Mouse (Mus musculus) limb, embryonic 12.5 days (tissue): ENCODE measurements around the gene Ankrd7. TPM values are rescaled to one million over a fixed set of nuclear protein-coding genes. Genes with fewer than 3 reads are reported as not detected.
"Not testable (repeated sequence)": the region's sequence is repeated elsewhere in the genome, so short reads cannot be mapped to it uniquely, and the experiment has no call there.

Source experiments
- ATAC-seq: fragments of 200-750 bp; cut with Nextera tagmentation; 2 replicates; pipeline ENCODE4 v1.8.0; 2017; ENCODE audit warnings: low read depth, moderate TSS enrichment; ENCODE audit not compliant: insufficient number of reproducible peaks, insufficient read depth, low FRiP score, low TSS enrichment
- H3K27ac ChIP-seq: fragments of 300-500 bp; sonication (generic); 2 replicates; pipeline ENCODE4 v1.5.1; 2016; ENCODE audit warnings: mild to moderate bottlenecking, moderate library complexity
- H3K27me3 ChIP-seq: fragments of 300-500 bp; sonication (generic); 2 replicates; pipeline ENCODE4 v1.6.1; 2016; ENCODE audit warnings: mild to moderate bottlenecking, moderate library complexity
- H3K36me3 ChIP-seq: fragments of 300-500 bp; sonication (generic); 2 replicates; pipeline ENCODE4 v1.6.1; 2016; ENCODE audit warnings: mild to moderate bottlenecking, moderate library complexity
- H3K4me1 ChIP-seq: fragments of 300-500 bp; sonication (generic); replicated peaks from 2 replicates; pipeline ENCODE4 v1.6.1; 2016
- H3K4me2 ChIP-seq: fragments of 300-500 bp; sonication (generic); 2 replicates; pipeline ENCODE4 v1.6.1; 2016; ENCODE audit warnings: mild to moderate bottlenecking, moderate library complexity
- H3K4me3 ChIP-seq: fragments of 300-500 bp; sonication (generic); replicated peaks from 2 replicates; pipeline ENCODE4 v1.5.1; 2016; ENCODE audit warnings: mild to moderate bottlenecking
- H3K9ac ChIP-seq: fragments of 300-500 bp; sonication (generic); replicated peaks from 2 replicates; pipeline ENCODE4 v1.6.1; 2016; ENCODE audit warnings: mild to moderate bottlenecking, moderate library complexity
- H3K9me3 ChIP-seq: fragments of 300-500 bp; sonication (generic); 2 replicates; pipeline ENCODE4 v1.6.1; 2016; ENCODE audit warnings: mild to moderate bottlenecking, moderate library complexity
- WGBS: fragments of 180-500 bp; shearing (Covaris S2); methylation state at CpG from one replicate; pipeline ENCODE4 v1.1.7; 2016; 5-methylcytosine and 5-hydroxymethylcytosine counted together
- polyA plus RNA-seq: library from polyadenylated mRNA; unstranded; fragments of >200 nt; fragmentation: Nextera tagmentation; extraction: Ambion mirVana; gene quantifications from 2 replicates; pipeline ENCODE4 v1.2.1, GENCODE M21; 2016

Gene Ankrd7
- polyA plus RNA-seq = 0.29 and 0.41 TPM in 2 replicates

DNA sequence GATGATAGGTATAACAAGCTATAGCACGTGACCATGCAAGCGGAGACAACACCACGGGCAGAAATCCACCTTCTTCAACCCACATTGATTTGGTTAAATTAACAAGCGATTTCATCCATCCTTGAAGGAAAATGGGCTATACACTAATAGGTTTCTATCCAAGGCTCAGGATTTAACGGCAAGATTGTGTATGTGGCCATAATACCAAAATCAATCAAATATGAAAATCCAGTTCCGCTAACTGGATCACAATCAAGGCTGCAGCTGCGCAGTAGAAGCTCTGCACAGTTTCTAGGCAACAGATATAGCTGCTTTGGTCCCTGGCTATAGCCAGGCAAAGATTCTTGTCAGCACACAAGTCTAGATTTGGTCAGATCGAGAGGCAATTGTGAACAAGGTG, at the start of gene Ankrd7:
Gene Ankrd7, plus strand, starts transcription at position 301 of the 400 bp plus-strand sequence.
- H3K27ac ChIP-seq = no peak within 1 kb of the TSS
- no peak within 1 kb of the TSS for H3K4me3 ChIP-seq
- H3K36me3 ChIP-seq = no peaks in the 10 kb centered on the region
- H3K27me3 ChIP-seq = no peaks in the 10 kb centered on the region
- H3K4me1 ChIP-seq = no peaks in the 10 kb centered on the region
- peaks cover 5% of the 10 kb centered on the region; the same call in 1 of the 2 replicates for H3K9me3 ChIP-seq
- no peak within 1 kb of the TSS for H3K4me2 ChIP-seq
- ATAC-seq = no peak
- H3K9ac ChIP-seq = no peak within 1 kb of the TSS
- 91% methylated on average over 8 of the region's 8 CpGs for WGBS

DNA sequence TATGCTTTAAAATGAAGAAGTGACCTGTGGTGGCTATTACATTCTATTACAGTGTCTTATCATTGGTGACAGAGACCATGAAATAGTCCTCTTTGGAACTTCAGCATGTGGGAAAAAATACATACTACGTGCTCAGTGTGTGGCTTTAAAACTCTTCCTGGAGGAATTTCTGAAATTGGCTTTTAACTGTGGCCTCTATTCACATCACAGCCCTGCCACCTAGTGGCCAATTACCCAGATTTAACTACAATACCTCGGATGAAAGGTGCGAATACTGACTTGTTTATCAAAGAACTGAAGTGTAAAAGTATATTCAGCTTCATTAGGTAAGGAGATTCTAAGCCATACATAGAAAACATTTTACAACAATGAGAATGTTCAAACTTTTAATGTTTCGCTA, 46.8 kb upstream of the Ankrd7 start:
- H3K4me1 ChIP-seq = no peaks in the 10 kb centered on the region
- H3K27ac ChIP-seq = no peak overlapping the region
- WGBS = 16% methylated on average over 4 of the region's 4 CpGs
- H3K4me3 ChIP-seq = no peak overlapping the region
- H3K4me2 ChIP-seq = no peak overlapping the region
- H3K9me3 ChIP-seq = no peaks in the 10 kb centered on the region
- no peaks in the 10 kb centered on the region for H3K27me3 ChIP-seq
- H3K36me3 ChIP-seq = no peaks in the 10 kb centered on the region
- ATAC-seq = no peak
- H3K9ac ChIP-seq = no peak overlapping the region

DNA sequence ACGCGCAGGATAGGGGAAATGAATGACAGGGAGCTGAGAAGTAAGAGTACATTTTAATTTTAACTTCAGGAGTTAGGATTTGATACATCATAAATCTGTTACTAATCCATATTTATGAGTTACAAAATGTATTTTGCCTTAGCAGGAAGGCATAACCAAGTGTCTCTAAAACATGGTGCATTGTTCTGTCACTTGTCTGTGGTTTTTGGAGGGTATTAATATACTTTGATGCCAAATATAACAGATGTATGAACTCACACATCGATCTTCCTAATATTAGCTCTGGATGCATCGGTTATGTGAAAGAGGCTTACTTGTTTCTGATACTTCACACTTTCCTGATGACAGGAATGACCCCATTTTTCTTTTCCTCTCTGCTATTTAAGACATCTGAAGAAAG, 45.9 kb upstream of the Ankrd7 start:
- Histone ChIP-seq H3K9ac (no peak overlapping the region), H3K27ac (no peak overlapping the region), H3K9me3 (no peaks in the 10 kb centered on the region), H3K4me1 (no peaks in the 10 kb centered on the region), H3K4me3 (no peak overlapping the region), H3K4me2 (no peak overlapping the region), H3K27me3 (no peaks in the 10 kb centered on the region), H3K36me3 (no peaks in the 10 kb centered on the region)
- ATAC-seq = no peak
- 75% methylated on average over 4 of the region's 4 CpGs for WGBS

DNA sequence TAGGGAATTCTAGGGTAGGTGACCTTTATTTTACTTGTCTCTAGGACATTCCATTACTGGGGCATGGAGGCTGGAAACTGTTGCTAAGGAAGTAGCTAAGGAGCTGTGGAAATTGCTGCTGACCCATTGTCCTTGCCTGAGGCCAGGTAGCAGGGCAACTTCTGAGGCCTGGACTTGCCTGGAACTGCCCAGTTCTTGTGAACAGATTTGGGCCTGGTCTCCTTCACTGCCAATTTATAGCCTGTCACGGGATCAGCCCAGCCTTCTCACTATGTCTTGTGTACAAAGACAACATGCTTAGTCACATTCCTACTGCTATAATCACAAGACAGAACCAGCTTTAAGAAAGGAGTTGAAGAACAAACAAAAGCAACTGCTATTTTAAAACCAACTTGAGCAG, 43.3 kb upstream of the Ankrd7 start:
- Histone ChIP-seq H3K9ac (no peak overlapping the region), H3K27ac (no peak overlapping the region), H3K4me2 (no peak overlapping the region), H3K36me3 (no peaks in the 10 kb centered on the region), H3K4me1 (no peaks in the 10 kb centered on the region), H3K4me3 (no peak overlapping the region), H3K9me3 (no peaks in the 10 kb centered on the region), H3K27me3 (no peaks in the 10 kb centered on the region)
- no peak for ATAC-seq
- WGBS = 58% methylated on average over 1 of the region's 1 CpGs

DNA sequence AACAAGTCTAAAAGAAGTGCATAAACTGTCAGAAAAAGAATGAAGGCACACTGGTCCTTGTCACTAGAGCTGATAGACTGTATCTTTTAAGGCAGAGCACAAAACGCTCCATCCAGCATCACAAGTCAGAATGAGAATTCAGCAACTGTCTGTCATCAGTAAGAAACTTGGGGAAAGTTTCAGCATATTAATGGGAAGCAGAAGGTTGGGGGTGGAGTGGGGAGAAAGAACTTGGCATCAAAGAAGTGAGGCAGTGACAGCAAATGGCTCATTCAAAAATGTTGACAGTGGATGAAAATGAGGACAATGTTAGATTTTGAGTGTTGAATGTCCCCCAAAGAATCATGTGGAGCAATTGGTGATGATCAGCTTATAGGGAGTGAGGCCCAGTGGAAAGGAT, 33.2 kb upstream of the Ankrd7 start:
- H3K9ac ChIP-seq = no peak overlapping the region
- no peaks in the 10 kb centered on the region for H3K4me1 ChIP-seq
- no peak overlapping the region for H3K4me2 ChIP-seq
- no peak overlapping the region for H3K27ac ChIP-seq
- ATAC-seq = no peak
- WGBS = 74% methylated on average over 1 of the region's 1 CpGs
- H3K27me3 ChIP-seq = no peaks in the 10 kb centered on the region
- H3K4me3 ChIP-seq = no peak overlapping the region
- no peaks in the 10 kb centered on the region for H3K36me3 ChIP-seq
- H3K9me3 ChIP-seq = no peaks in the 10 kb centered on the region

DNA sequence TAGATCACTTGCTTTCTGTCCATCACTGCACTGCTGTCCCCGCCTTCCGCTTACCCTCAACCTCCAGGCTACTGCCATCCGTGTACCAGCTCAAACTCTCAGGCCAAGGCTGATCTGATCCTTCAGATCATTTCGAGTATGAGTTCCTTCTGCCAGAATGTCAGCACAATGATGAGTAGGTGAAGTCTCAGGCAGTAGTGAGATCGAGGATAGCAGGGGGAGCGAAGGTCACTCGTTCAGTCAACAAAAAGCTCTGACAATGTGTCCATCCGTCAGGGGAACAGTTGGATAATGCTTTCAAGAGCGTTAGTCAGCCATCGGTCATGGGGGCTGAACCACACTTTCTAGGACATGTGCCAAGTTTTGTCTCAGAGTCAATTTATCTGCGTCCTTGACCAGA, 21.6 kb upstream of the Ankrd7 start:
- not testable (repeated sequence) for H3K27ac ChIP-seq, ATAC-seq, H3K4me1 ChIP-seq, H3K4me3 ChIP-seq, H3K9ac ChIP-seq, H3K9me3 ChIP-seq, H3K27me3 ChIP-seq, H3K36me3 ChIP-seq, H3K4me2 ChIP-seq
- 100% methylated on average over 4 of the region's 11 CpGs for WGBS

DNA sequence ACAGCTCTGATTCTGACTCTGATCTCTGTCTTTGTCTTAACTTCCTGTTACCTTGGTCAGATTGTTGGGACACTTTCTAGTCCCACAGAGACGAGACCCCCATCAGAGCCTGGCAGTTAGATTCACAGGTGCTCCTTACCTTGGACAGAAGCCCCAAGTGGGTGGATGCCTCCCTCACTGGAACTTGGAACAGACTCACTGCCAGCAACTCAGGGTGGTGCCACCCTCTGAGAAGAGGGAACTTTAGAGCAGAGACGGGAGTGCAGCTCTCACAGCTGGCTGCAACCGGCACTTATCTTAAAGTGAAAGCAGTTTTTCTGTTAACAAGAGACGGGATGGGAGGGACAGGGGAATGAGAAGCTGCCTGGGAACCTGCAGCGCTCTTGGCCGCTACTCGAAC, 20.5 kb upstream of the Ankrd7 start:
- H3K9ac ChIP-seq, H3K4me2 ChIP-seq, H3K9me3 ChIP-seq, H3K27ac ChIP-seq, H3K4me3 ChIP-seq, H3K36me3 ChIP-seq, ATAC-seq, H3K27me3 ChIP-seq: not testable (repeated sequence)
- 54% methylated on average over 5 of the region's 7 CpGs for WGBS
- peaks cover 11% of the 10 kb centered on the region for H3K4me1 ChIP-seq

DNA sequence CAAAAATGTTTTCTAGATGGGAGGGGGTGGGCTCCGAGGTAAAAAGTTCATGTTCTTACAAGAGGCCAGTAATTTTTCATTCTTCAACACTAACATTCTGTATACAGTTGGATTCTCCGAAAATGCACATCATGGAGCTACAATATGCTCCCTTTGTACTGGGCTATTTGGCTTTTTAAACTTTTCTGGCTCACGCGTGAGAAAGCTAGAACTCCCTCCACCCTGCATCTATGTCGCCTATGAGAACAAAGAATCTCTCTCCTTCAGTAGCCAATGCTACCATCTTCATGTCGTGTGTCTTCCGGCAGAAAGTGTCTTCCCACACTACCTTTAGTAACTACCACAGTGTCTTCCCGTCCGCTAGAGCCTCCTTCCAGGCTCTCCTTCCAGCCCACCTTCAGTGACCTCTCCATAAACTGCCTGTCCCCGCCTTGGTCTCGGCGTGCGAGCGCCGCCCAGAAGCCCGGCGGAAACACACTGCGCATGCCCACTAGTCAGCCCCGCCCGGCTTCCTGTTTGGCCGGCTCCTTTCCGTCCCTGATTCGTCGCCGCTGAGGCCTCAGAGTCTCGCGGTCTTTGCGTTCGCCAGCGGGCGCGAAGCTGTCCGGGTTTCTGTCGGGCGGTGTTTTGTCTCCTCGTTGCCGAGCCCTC, 17.9 kb upstream of the Ankrd7 start, which contains the start of gene Lsm8:
Gene Lsm8, plus strand, starts transcription at position 529 of the 651 bp plus-strand sequence.
- peaks cover 23% of the 10 kb centered on the region for H3K36me3 ChIP-seq
- peak within 1 kb of the TSS; percentile 68 for H3K4me2 ChIP-seq
- no peaks in the 10 kb centered on the region for H3K27me3 ChIP-seq
- H3K9me3 ChIP-seq = no peaks in the 10 kb centered on the region
- H3K9ac ChIP-seq = peak within 1 kb of the TSS; percentile 97
- peak; percentile 100 for ATAC-seq
- peak within 1 kb of the TSS; percentile 96 for H3K27ac ChIP-seq
- H3K4me3 ChIP-seq = peak within 1 kb of the TSS; percentile 78
- H3K4me1 ChIP-seq = peaks cover 11% of the 10 kb centered on the region
- WGBS = 2% methylated on average over 37 of the region's 37 CpGs

DNA sequence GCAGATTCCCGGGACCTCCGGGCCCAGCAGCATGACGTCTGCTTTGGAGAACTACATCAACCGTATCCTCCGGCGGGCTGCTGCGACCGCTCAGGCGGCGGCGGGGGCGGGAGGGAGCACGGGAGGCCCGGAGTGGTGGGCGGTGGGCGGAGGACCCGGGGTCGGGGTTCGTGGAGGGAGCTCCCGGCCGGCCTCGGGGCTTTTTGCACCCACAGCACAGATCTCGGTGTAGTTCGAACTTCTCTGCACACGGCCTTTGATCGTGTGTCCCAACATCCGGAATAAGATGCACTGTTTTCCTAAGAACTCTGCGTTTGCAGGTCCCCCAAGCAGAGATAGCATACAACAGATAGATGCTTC, 17.4 kb upstream of the Ankrd7 start:
- Histone ChIP-seq H3K4me2 (peak overlapping the region; percentile 68), H3K27ac (peak overlapping the region; percentile 96), H3K4me1 (peaks cover 11% of the 10 kb centered on the region), H3K36me3 (peaks cover 27% of the 10 kb centered on the region), H3K4me3 (peak overlapping the region; percentile 78), H3K9ac (peak overlapping the region; percentile 97), H3K9me3 (no peaks in the 10 kb centered on the region), H3K27me3 (no peaks in the 10 kb centered on the region)
- ATAC-seq = peak; percentile 78; the same call in 1 of the 2 replicates
- WGBS = under 1% methylated on average over 28 of the region's 28 CpGs

DNA sequence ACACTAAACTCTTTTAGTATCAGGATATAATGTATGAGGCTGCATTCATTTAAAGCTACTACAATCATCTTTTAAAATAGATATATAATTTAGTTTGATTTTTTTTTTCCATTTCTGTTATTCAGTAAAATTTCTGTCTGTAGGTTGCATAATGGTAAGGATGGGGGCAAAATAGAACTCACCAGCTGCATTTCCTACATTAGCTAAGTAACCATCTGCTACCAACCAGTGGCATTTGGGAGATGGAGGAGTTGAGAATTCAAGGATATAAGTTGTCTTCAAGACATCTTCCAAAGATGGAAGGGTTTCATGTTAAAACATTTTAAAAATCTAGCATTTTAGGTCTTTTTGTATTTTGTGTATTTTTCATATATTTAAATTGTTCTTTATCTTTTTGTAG, 10.8 kb upstream of the Ankrd7 start:
- no peak overlapping the region for H3K27ac ChIP-seq
- H3K36me3 ChIP-seq = peaks cover 64% of the 10 kb centered on the region
- H3K4me1 ChIP-seq = peaks cover under 1% of the 10 kb centered on the region; the same call in 1 of the 2 replicates
- peaks cover under 1% of the 10 kb centered on the region; the same call in 1 of the 2 replicates for H3K9me3 ChIP-seq
- H3K9ac ChIP-seq = no peak overlapping the region
- no peaks in the 10 kb centered on the region for H3K27me3 ChIP-seq
- H3K4me3 ChIP-seq = no peak overlapping the region
- ATAC-seq = no peak
- no peak overlapping the region for H3K4me2 ChIP-seq

DNA sequence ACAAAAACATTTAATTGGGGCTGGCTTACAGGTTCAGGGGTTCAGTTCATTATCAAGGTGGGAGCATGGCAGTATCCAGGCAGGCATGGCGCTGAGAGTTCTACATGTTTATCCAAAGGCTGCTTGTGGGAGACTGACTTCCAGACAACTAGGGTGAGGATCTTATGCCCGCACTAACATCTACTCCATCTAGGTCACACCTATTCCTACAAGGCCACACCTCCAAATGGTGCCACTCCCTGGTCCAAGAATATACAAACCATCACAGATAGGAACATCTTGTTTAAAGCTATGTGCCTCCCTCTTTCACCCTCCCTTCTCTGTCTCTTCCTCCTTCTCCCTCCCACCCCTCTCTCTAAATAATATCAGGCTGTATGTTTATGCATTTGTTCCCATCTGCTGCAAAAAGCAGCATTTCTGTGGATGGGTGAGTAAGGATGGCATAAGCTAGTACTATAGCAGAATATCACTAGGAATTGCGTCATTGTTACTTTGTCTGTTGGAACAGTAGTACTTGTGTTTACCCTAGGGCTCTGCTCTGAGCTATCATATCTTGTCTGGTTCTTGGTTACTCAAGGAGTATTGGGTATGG, 9.5 kb upstream of the Ankrd7 start:
- 96% methylated on average over 3 of the region's 3 CpGs for WGBS
- Histone ChIP-seq H3K4me1 (no peaks in the 10 kb centered on the region), H3K27ac (no peak overlapping the region), H3K4me3 (no peak overlapping the region), H3K4me2 (no peak overlapping the region), H3K36me3 (peaks cover 57% of the 10 kb centered on the region), H3K9me3 (peaks cover 11% of the 10 kb centered on the region; the same call in 1 of the 2 replicates), H3K9ac (no peak overlapping the region), H3K27me3 (no peaks in the 10 kb centered on the region)
- no peak for ATAC-seq

DNA sequence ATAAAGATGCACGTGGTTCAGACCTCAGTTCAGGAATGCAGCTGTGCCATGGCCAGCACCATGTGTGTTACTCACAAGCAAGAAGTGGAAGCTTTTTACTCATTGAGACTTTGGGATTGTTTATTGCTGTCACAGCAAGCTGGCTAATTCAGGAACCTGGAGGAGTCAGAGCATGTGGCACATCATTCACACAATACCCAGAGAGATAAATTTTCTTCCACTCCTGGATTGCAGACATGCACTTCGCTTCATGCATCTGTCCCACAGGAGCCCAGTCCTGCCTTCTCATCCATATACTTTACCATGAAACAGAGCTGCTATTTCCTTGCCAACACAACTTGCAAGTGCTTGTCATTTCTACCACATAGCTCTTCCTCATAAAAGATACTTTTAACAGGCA, 22.9 kb downstream of the Ankrd7 start:
- Histone ChIP-seq H3K27ac (no peak overlapping the region), H3K36me3 (no peaks in the 10 kb centered on the region), H3K4me1 (no peaks in the 10 kb centered on the region), H3K27me3 (no peaks in the 10 kb centered on the region), H3K4me3 (no peak overlapping the region), H3K4me2 (no peak overlapping the region), H3K9me3 (no peaks in the 10 kb centered on the region), H3K9ac (no peak overlapping the region)
- 65% methylated on average over 2 of the region's 2 CpGs for WGBS
- ATAC-seq = no peak
